Mouse (Mus musculus): ENCODE measurements around the gene Lrrc3.
"Not testable (repeated sequence)": the region's sequence is repeated elsewhere in the genome, so short reads cannot be mapped to it uniquely, and the experiment has no call there.

Lrrc3 gene

DNA sequence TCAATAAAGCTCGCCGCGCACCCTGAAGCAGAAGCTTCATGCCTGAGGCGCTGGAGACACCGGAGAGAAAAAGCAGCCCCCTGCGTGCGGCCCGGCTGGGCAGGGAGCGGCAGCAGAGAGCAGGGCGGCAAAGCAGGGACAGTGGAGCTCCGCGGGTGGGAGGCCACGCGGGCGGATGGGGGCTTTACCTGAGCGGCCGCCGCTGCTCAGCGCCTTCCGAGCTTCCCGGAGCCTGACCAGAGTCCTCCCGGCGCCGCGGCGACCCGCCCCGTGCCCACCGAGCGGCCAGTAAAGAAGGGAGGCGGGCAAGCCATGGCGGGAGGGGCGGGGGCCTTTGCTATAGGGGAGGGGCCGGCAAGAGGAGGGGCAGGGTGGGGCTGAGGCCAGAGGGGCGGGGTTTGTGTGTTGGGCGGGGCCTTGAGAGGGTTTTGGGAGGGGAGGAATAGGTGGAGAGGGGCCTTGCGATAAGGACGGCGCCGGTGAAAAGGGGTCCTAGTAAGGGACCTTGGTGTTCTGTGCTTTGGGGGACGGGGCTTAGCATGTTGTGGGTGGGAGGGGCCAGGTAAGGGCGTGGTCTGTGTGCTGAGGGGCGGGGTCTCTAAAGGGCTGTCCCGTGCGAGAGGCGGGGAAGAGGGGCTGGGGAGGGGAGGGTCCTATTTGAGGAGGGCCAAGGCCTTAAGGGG, at the start of gene Lrrc3:
Lrrc3 (minus strand) TSS at position 326 of the 683 bp plus-strand sequence.
- no peaks in the 10 kb centered on the region for H3K36me3 ChIP-seq (ENCODE audit: control insufficient read depth, insufficient read depth, low read length, poor library complexity, severe bottlenecking)
- H3K27me3 ChIP-seq (ENCODE audit: control insufficient read depth, insufficient read depth, low read length, poor library complexity, severe bottlenecking), result no peaks in the 10 kb centered on the region
- peak; percentile 29 for DNase-seq (ENCODE audit: low read depth, low spot score)

DNA sequence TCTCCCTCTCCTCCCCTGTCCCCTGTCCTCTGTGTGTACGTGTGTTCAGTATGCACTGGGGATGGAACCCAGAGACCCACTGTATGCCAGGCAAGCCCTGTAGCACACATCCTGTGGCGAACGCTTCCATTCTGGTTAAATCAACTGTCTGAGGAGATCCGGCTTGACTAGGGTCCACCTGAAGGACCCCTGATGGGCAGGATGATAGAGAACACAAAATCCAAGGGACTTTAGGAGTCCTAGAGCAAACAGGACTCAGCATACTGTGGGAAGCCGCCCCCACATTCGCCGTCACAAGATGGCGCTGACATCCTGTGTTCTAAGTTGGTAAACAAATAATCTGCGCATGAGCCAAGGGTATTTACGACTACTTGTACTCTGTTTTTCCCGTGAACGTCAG, 48.1 kb upstream of the Lrrc3 start:
- H3K36me3 ChIP-seq (ENCODE audit: control insufficient read depth, insufficient read depth, low read length, poor library complexity, severe bottlenecking); H3K27me3 ChIP-seq (ENCODE audit: control insufficient read depth, insufficient read depth, low read length, poor library complexity, severe bottlenecking); DNase-seq (ENCODE audit: low read depth, low spot score): not testable (repeated sequence)

DNA sequence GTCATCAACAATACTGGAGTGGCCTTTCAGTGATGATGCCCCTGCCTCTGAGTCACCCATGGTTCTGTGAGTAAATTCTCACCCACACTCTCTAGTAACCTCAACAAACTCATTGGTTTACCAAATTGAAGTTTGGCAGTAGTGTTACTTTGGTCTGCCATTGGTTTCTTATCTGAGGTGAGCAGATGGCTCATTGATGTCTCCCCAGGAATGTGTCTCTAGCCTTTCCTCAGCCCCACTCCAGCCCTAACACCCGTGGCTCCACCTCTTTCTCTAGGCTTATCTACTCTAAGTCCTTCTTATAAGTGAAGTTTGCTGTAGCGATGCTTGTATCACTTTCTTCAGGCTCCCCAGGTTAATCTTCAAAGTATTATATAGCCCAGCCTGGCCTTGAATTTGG, 37.3 kb upstream of the Lrrc3 start:
- no peaks in the 10 kb centered on the region for H3K27me3 ChIP-seq (ENCODE audit: control insufficient read depth, insufficient read depth, low read length, poor library complexity, severe bottlenecking)
- no peak for DNase-seq (ENCODE audit: low read depth, low spot score)
- H3K36me3 ChIP-seq (ENCODE audit: control insufficient read depth, insufficient read depth, low read length, poor library complexity, severe bottlenecking), result no peaks in the 10 kb centered on the region

DNA sequence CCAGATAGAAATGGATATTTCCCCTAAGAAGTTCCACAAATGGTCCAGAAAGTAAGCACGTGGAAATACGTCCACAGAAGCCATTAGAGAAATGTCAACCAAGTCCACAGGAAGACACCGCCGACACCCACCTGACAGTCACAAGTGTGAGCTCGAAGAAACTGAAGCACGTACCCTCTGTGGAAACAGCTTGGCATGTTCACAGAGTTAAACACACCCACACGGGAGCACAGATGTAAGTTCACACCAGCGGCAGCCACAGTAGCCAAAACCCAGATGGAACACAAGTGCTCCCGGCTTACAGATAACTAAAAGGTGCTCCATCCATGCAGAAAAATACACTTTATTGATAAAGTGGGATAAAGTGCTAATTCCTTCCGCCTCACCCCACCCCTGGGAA, 25.0 kb upstream of the Lrrc3 start:
- no peaks in the 10 kb centered on the region for H3K36me3 ChIP-seq (ENCODE audit: control insufficient read depth, insufficient read depth, low read length, poor library complexity, severe bottlenecking)
- no peak for DNase-seq (ENCODE audit: low read depth, low spot score)
- no peaks in the 10 kb centered on the region for H3K27me3 ChIP-seq (ENCODE audit: control insufficient read depth, insufficient read depth, low read length, poor library complexity, severe bottlenecking)

DNA sequence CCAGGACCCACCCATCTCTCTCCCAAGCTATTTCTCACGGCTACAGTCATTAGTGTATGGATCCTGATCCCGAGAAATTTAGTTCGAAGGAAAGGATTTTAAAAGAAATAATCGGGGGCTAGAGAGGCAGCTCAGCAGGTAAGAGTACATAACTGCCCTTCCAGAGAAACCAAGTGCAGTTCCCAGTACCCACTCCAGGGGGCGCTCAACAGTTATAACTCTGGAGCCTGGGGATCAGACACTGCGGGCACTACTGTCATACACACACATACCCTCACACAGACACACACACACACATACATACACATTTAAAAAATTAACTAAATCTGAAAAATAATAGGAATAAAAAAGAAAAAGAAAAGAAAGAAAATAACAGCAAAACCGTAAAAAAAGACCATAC, 23.8 kb upstream of the Lrrc3 start:
- Histone ChIP-seq H3K27me3 (ENCODE audit: control insufficient read depth, insufficient read depth, low read length, poor library complexity, severe bottlenecking) (no peaks in the 10 kb centered on the region), H3K36me3 (ENCODE audit: control insufficient read depth, insufficient read depth, low read length, poor library complexity, severe bottlenecking) (no peaks in the 10 kb centered on the region)
- DNase-seq (ENCODE audit: low read depth, low spot score), result peak; percentile 70

DNA sequence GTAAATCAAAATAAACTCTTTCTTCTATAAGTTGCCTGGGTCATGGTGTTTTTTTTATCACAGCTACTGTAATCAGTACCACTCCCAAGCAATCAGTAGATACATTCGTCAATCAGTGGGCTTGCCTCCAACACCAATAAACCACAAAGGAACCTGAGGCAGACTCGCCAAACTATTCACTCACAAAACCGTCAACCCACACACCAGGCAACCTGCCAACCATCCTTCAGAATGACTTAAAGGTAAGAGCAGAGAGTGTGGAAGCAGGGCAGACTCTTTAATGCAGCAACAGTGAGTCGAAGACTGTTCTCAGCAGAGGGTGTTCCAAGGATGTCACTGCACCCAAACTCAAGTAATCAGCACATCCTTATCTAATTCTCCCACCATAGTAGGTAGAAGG, 20.3 kb upstream of the Lrrc3 start:
- no peak for DNase-seq (ENCODE audit: low read depth, low spot score)
- no peaks in the 10 kb centered on the region for H3K27me3 ChIP-seq (ENCODE audit: control insufficient read depth, insufficient read depth, low read length, poor library complexity, severe bottlenecking)
- H3K36me3 ChIP-seq (ENCODE audit: control insufficient read depth, insufficient read depth, low read length, poor library complexity, severe bottlenecking), result no peaks in the 10 kb centered on the region

DNA sequence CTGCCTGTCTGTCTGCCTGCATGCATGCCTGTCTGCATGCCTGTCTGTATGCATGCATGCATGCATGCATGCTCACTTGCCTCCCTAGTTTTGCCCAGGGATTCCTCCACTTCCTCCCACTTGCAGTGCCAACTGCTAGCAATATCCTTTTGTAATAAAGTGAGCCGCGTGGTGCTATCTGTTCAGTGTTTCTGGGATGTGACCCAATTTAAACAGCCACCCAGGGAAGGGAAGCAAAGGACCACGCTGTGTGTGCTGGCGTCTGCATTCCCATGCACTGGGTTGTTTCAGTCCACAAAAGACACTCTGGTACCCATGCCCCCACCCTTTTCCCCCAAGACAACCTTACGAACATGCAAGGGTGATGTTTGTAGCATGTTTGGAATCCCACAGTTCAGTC, 18.7 kb upstream of the Lrrc3 start:
- no peaks in the 10 kb centered on the region for H3K27me3 ChIP-seq (ENCODE audit: control insufficient read depth, insufficient read depth, low read length, poor library complexity, severe bottlenecking)
- H3K36me3 ChIP-seq (ENCODE audit: control insufficient read depth, insufficient read depth, low read length, poor library complexity, severe bottlenecking), result no peaks in the 10 kb centered on the region
- DNase-seq (ENCODE audit: low read depth, low spot score), result no peak

DNA sequence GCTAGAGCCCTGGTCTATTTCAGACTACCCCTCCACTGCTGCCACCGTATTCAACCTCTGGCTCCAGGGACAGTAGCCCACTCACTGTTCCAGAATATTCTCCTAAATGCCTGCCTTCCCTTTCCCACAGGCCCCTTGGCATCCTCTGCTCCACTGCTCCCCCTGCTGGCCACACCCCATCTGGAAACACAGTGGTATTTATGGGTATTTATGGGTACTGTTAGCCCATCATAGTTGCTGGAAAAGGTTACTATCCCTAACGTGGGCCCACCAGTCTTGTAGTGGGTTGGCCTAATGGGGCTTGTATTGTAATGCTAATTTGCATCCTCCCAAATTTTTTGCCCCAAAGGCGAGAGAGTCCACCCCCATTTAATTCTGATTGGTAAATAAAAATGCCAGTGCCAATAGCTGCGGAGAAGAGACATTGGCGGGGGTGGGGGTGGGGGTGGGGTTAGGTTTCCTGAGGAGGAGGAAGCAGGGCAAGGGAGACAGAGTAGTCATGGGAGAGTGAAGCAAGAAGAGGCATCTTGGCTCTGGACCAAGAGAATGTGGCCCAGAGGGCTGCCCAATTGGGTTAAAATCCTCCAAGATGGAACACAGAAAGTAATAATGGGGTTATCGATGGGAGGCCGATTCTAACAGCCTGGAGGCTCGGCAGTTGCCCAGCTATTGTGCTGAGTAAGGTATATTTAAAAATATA, 14.4 kb upstream of the Lrrc3 start:
- Histone ChIP-seq H3K27me3 (ENCODE audit: control insufficient read depth, insufficient read depth, low read length, poor library complexity, severe bottlenecking) (no peaks in the 10 kb centered on the region), H3K36me3 (ENCODE audit: control insufficient read depth, insufficient read depth, low read length, poor library complexity, severe bottlenecking) (no peaks in the 10 kb centered on the region)
- peak; percentile 61 for DNase-seq (ENCODE audit: low read depth, low spot score)

DNA sequence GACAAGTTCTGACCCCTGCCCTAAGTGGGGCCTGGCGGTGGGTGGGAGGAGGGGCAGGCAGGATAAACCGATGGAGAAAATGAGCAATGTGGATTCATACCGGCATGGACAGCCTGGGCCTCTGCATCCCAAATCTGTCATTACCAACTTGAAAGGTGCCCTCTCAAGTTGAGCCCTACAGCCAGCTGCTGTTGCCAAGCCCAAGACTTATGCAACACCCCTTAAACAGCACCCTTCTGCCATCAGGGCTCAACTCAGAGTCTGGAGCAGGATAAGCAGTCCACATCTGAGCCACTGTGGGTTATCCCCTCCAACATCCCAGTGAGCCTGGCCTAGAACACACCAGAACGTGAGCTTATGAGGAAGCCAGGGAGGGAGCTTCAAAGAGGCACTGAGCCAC, 11.0 kb upstream of the Lrrc3 start:
- H3K36me3 ChIP-seq (ENCODE audit: control insufficient read depth, insufficient read depth, low read length, poor library complexity, severe bottlenecking), result no peaks in the 10 kb centered on the region
- DNase-seq (ENCODE audit: low read depth, low spot score), result no peak
- no peaks in the 10 kb centered on the region; the same call in 1 of the 2 replicates for H3K27me3 ChIP-seq (ENCODE audit: control insufficient read depth, insufficient read depth, low read length, poor library complexity, severe bottlenecking)

DNA sequence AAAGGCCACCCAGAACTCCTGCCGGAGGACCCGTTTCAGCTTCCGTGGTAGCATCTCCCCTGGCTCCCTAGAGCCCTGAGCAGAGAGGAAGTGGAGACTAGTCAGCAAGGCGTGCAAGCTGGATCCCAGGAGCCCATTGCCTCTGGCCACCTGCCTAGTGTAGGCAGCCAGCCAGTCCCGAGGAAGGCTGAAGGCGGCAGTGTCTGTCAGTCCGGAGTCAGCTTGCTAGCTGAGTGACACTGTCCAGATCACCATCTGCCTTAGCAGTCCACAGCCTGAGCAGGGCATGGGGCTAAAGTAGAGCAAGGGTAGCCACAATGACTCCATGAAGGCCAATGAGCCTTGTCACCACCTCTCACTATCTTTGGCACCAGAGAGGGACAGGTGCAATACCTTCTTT, 10.3 kb upstream of the Lrrc3 start:
- no peaks in the 10 kb centered on the region; the same call in 1 of the 2 replicates for H3K27me3 ChIP-seq (ENCODE audit: control insufficient read depth, insufficient read depth, low read length, poor library complexity, severe bottlenecking)
- no peak for DNase-seq (ENCODE audit: low read depth, low spot score)
- H3K36me3 ChIP-seq (ENCODE audit: control insufficient read depth, insufficient read depth, low read length, poor library complexity, severe bottlenecking), result no peaks in the 10 kb centered on the region

DNA sequence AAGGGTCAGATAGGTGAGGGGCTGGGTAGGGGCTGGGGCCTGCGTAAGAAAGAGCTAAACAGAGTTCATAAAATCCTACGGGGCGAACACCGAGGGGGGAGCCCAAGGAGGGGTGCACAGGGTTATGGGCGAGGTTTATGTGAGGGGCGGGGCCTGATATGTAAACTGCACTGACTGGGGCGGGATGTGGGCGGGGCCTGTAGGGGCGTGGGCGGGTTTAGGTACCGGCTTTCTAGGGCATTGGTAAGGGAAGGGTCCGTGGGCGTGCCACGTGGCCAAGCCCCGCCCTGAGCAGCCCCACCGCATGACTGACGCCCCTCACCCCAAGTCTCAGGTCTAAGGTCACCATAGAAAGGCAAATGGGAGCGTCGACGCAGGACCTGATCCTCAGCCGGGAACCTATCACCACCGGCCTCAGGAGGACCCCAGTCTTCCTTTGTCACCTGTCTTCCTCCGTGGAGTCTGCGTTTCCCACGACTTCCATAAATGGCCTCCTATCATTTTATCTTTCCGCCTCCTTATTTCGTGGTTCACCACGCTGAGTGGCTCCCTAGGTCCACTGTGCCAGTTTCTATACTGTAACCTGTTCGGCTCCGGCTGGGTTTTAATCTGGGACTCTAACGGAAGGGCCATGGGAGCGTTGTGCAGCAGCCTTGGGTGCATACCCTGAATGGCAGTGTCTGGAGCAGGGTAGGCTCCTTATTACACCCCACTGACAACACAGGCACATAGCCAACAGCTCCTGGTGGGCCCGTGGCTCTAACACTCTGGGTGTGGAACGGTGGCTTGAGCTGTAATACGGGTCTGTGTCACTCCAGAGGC, 769 bp upstream of the Lrrc3 start:
- DNase-seq (ENCODE audit: low read depth, low spot score), result peak; percentile 59
- Histone ChIP-seq H3K36me3 (ENCODE audit: control insufficient read depth, insufficient read depth, low read length, poor library complexity, severe bottlenecking) (no peaks in the 10 kb centered on the region), H3K27me3 (ENCODE audit: control insufficient read depth, insufficient read depth, low read length, poor library complexity, severe bottlenecking) (no peaks in the 10 kb centered on the region)

DNA sequence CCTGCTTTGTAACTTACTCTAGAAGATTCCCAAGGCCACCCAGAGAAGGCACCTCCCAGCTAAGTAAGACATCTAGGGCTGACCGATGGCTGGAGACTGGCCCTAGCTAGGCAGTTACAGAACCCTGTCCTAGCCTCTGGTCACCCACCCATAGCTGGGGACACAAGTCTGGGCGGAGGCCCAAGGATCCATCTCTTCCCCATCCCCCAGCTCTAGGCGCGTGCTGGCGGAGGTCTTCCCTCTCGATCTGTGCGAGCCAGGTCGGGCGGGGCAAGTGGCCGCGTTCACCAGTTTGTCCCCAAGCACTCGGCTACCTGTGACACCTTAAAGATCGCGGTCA, 495 bp downstream of the Lrrc3 start:
- Histone ChIP-seq H3K27me3 (ENCODE audit: control insufficient read depth, insufficient read depth, low read length, poor library complexity, severe bottlenecking) (no peaks in the 10 kb centered on the region), H3K36me3 (ENCODE audit: control insufficient read depth, insufficient read depth, low read length, poor library complexity, severe bottlenecking) (no peaks in the 10 kb centered on the region)
- no peak for DNase-seq (ENCODE audit: low read depth, low spot score)

DNA sequence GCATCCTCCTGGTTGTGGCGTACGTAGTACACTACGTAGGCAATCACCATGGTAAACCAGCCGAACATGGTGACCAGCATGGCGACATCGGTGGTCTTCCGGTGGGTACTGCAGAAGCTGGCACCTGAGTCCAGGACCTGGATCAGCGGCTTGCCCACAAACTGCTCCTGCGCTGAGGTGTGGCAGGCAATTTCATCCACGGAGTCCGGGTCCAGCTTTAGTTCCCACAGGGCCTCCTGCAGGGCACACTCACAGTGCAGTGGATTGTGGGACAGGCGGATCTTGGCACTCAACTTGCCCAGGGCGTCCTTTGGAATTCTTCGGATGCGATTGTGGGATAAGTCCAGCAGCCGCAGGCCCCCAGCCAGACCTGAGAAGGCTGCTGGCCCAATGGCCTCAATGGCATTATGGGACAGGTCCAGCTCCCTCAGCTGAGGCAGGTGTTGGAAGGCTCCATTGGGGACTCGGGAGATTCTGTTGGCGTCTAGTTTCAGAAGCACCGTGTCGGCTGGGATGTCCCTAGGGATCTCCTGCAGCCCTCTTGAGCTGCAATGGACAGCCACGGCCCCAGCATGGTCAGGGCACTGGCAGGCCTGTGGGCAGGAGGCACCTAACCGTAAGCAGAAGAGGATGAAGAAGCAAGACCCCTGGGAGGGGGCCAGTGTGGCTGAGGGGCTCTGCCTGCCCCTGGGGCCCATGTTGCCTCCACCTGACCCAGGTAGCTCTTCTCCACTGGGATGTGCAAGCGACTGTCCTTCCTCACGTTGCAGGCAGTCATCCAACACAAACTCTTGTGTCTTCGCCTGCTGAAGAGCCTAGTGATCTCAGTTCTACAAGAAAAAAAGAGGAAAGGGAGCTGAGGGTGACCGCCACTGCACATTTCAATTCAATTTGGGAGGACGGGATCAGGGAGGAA, 1.2 kb downstream of the Lrrc3 start:
- Histone ChIP-seq H3K27me3 (ENCODE audit: control insufficient read depth, insufficient read depth, low read length, poor library complexity, severe bottlenecking) (no peaks in the 10 kb centered on the region), H3K36me3 (ENCODE audit: control insufficient read depth, insufficient read depth, low read length, poor library complexity, severe bottlenecking) (no peaks in the 10 kb centered on the region)
- DNase-seq (ENCODE audit: low read depth, low spot score), result no peak

DNA sequence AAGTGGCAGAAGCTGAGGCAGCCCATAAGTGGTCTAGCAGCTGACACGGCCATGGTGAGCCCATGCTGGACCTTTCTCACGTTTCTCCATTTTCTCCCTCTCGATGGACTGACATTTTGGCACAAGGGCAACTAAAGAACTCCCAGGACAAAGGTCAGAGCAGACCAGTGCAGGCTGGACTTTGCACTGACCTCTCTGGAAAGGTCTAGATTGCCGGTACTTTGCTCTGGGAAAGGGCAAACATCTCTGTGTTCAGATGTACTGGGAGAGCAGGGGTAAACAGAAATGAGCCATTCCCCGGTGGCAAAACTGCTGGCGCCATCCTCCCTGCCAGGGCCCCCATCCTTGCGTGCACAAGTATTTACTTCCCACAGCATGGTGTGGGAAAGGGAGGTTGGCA, 2.2 kb downstream of the Lrrc3 start:
- no peaks in the 10 kb centered on the region for H3K27me3 ChIP-seq (ENCODE audit: control insufficient read depth, insufficient read depth, low read length, poor library complexity, severe bottlenecking)
- no peak for DNase-seq (ENCODE audit: low read depth, low spot score)
- no peaks in the 10 kb centered on the region for H3K36me3 ChIP-seq (ENCODE audit: control insufficient read depth, insufficient read depth, low read length, poor library complexity, severe bottlenecking)

Measured in splenic B cell, adult 2 months (primary cell).